Mouse (Mus musculus) right cerebral cortex, adult 18-20 months (tissue): ENCODE results near the gene Zfand6.

ENCODE experiments used
- DNase-seq: peaks from one replicate; pipeline ENCODE4 v3.0.0; 2022; ENCODE audit warnings: mixed read lengths

Zfand6 gene

DNA sequence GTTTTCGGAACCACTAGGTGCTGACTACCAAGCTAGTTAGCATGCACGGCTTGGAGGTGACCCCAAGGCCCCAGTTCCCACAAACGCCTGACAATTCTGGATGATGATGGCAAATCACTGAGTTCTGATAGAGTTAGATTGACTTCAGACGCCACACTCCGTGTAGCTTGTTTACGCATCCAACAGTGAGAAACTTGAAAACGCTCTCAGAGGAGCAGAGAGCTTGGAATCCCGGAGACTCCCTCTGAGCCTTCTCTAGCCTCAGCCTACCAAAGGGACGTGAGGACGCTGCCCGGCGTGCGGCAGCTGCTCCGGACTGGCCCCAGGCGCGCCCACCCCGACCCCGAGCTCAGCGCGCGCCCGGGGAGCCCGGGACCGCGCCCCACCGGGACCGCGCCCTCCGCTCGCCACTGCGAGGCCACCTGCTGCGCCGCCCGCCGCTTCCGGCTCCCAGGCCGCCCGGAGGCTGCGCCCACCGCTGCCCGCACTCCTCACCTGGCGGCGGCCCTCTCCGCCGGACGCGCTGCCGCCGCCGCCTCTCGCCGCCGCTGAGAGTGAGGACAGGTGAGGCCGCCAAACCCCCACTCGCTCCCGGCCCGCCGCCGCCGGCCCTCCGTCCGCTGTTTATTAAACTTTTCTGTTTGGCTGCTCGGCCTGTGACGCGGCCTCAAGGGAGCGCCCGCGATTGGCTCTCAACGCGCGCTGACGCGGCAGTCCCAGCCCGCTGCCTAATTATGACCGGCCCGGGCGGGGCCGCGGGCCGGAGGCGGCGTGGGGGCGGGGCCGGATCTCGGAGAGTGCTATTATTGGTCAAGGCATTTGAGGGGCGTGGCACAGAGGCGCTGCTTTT, at the start of gene Zfand6:
Gene Zfand6, minus strand, starts transcription at position 709 of the 850 bp plus-strand sequence.
- peak; percentile 99 for DNase-seq

GRCm38 (mm10) chr7:84736803-84737202, 47.0 kb upstream of the Zfand6 start:
- DNase-seq = no peak

- no peak for DNase-seq
Observed at GRCm38 (mm10) chr7:84733038-84733437, 43.3 kb upstream of the Zfand6 start.

- no peak for DNase-seq
Observed at GRCm38 (mm10) chr7:84732052-84732451, 42.3 kb upstream of the Zfand6 start.

DNA sequence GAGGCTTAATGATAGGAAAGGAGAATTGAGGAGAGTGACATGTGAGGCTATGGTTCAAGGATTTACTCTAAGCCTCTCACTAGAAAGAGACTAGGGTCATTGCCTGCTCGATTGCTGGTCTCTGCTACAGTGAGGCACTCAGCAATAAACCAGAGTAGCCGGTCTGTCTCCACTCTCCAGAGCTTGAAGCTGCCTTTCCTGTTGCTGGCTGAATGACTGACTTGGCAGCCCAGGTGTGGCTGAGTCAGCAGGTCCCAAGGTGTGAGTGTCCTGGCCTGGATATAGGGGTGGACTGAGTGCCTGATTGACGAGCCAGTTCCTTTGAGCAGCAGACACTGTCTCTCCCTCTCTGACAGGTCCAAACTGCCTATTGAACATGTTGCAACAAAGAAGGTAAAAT, 41.3 kb upstream of the Zfand6 start:
- no peak for DNase-seq

DNA sequence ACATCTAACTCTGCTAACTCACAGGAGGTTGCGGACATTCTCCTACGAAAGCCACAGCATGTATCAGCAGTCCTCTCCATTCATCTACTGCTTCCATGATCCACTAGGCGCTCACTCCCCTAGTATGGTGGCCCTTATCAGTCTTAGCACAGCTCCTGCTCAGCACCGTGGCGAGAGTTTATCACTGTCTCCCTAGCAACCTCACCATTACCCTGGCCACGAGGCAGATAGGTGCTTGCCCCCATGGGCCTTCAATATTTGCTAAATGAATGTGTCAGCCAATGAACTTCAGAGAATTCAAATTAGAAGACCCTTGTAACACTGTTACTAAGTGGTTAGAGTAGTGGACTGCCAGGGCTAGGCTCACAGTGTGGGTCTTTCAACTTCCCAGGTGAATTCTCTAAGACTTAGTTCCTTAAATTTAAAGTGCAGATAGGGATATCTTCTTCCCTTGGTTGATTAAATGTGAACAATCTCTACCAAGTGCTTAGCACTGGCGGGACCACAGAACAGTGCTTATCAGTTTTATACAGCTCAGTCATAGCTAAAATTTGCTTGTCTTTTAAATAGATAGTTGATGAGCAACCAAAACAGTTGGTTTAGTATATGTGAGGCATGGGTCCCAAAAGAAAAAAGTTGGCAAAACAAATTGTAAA, 33.2 kb upstream of the Zfand6 start:
- DNase-seq = no peak

DNA sequence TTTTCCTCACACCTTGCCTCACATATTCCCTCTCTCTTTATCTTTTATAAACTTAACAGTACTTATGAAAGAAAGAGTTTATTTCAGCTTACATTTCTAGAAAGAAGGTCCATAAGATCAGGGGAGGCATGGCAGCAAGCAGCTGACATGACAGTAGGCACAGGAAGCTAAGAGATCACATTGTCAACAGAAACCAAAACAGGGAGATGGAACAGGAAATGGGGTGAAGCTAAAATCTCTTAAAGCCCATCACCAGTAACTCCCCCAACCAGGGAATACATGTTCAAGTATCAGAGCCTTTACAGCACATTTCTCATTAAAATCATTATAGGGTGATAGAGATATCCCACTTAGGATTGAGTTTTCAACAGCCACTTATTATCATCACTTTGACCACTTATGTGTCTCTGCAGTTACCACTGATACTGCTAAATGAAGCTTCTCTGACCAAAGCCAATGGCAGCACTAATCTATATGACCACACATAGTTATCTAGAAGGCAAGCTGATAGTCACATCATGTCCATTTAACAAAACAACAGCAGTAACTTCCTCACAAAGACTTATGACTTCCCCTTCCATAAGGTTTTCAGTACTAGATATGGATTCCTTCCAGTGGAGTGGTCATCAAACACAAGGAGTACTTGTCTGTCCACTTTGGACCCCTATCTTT, 20.7 kb upstream of the Zfand6 start:
- DNase-seq = no peak

GRCm38 (mm10) chr7:84706877-84707276, 17.1 kb upstream of the Zfand6 start:
- no peak for DNase-seq

GRCm38 (mm10) chr7:84690101-84690509, 346 bp upstream of the Zfand6 start:
- DNase-seq = no peak

DNA sequence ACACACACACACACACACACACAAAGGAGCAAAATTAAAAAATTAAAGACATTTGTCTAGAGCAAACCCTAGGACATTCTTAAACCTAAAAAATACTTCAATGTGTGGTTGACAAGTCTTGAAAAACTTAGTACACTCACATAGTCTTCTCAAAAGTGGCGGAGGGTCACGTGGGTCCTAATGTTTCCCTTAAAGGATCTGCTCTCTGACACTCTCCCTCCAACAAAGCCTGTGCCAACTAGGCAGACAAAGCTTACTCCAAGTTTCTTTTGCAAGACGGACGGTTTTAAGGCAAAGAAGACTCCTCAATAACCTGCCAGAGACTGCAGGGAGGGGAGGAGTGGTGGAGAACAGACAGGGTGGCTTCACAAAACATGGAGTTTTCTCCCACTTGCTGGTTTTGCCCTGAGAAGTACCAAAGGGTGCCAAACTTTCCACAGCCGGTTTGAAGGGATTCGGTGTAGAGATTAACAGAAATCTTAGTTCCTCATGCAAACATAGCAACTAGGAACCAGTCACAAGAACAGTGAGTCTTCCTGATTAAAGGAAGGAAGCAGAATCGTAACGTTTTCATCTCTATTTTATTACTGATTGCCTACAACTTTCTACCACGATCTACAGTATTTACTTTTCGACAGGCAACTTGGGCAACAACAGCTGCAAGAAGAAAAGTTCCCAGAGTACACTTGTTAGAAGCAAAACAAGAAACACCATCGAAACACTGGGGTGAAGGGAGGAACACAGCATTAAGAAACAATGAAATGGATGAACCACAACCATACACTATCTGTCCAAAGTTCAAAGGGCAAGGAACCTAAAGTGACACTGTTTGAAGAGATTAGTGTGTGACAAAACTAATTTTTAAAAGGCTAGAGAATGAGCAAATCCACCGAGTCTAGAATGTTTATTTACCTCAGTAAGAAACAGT, 1.8 kb downstream of the Zfand6 start:
- DNase-seq = no peak

- DNase-seq = no peak
Observed at GRCm38 (mm10) chr7:84686380-84686779, 3.4 kb downstream of the Zfand6 start.

DNA sequence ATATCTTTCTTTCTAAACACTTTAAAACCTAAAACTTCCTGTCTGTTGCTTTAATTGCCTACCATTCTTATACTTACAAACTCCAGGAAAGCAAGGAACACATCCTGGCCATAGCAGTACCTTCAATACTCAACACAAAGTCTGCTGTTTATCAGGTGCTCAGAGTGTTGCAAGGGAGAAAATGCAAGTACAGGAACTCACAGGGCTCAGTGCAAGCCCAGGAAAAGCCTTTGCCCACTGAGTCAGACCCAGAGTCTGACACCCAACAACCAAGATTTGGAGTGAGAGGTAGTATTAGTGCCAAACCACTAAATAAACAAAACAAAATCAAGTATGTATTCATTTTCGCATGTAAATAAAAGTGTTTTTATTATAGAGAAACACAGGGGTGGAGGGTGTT, 5.1 kb downstream of the Zfand6 start:
- DNase-seq = no peak

DNA sequence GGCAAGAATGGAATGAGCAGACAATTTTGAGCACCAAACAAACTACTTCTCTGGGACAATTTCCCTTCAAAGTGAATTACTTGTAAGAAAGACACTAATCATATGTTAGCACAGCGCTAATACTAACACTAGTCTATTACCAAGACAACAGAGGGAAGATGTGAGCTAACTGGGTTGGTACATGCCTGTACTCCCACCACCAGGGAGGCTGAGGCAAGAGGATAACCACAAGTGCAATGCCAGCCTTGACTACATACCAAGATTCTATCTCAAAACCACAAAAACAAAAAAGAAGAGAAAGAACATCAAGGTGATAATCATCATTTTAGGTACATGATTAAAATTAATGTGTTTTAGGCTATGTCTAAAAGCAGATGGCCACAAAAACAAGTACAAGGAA, 8.2 kb downstream of the Zfand6 start:
- DNase-seq = no peak

- no peak for DNase-seq
Observed at GRCm38 (mm10) chr7:84680931-84681330, 8.8 kb downstream of the Zfand6 start.

DNA sequence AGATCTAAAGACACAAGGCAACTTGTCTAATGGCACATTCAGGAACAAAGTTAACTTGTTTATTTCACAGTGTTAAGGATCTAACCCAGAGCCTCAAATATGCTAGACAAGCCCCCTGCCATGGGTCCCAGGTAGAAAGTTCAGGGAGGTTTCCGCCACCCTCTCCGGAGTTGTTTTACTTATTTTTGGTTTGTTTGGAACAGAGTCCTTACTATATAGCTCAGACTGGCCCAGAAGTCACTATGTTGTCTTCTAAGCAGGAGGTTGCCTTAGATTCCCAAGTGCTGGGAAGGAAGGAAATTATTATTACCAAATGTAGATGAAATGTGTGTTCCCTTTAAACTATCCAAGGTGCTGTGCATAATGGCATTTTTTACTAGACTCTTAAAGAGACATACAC, 9.7 kb downstream of the Zfand6 start:
- no peak for DNase-seq

DNA sequence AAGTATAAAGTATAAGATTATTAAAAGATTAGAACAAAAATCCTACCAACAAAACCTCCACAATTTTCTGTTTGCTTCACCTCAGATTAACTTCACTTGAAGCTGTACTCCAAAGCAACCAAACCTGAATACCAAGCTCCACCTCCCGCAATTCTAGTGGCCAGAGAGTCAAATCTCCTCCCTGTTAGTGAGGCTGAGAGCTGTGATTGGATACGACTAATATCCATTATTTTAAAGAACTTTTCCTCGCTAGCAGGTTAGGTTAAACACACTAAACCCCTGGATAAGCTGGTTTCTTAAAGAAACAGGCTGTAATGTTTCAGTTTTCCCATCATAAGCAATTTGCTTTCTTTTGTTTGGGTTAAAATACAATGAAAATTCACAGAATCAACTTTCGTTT, 10.5 kb downstream of the Zfand6 start:
- peak; percentile 86 for DNase-seq

DNA sequence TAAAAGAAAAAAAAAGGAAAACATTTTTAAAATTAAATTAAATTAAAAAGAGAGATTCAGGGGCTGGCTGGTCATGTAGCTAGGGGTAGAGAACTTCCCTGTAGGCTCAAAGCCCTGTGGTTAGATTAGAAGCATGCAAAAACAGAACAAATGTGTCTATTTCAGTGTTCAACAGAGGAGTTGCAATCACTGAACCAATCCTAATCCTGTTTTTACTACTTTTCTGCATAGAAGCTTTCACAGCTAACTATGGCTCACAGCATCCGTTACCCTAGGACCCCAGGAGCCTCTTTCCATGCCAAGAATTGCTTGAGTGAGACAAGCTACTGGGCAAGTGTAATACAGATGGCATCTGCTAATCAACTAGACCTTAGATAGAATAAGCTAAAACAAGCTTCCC, 16.7 kb downstream of the Zfand6 start:
- no peak for DNase-seq

DNA sequence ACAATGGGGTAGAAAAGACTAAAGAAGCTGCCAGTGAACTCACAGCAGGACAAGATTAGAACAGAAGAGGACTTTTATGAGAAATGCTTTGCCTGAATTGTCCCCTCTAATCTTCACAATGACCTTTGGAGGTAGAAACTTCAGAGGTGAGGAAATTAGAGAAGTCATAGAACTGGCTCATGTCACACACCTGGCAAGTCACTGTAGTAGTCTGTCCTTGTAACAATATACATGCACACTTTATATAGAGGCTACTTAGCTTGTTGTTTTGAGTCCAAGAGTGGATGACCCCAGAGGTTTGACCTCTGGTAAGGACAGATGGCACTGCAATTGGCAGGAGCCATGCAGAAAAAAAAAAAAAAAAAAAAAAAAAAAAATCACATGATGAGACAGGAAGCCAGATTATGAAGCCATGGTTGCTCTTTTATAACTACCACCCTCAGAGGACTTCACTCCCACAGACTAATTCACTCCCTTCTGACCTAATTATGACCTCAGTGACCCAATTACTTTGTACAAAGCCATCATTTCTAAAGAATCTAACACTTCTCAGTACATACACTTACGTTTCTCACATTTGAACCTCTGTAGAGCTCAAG, 20.1 kb downstream of the Zfand6 start:
- DNase-seq = no peak

DNA sequence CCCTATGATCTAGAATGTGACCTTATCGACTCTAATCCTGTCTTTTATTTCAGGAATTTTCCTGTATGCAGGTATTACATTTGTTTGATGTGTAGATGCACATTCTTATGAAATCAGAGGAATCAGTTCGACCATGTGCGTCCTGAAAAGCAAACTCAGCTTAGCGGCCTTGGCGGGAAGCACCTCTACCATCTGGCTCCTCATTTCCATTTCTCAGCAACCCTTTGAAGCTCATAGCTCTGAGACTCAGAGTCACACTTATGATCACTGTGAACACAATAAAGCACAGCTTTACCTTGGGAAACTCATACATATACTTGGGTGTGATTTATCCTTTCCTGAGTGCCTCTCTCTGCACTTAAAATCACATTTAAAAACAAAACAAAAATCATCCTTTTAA, 21.8 kb downstream of the Zfand6 start:
- DNase-seq = no peak

GRCm38 (mm10) chr7:84652740-84653139, 37.0 kb downstream of the Zfand6 start:
- DNase-seq = no peak

GRCm38 (mm10) chr7:84651987-84652321, 37.8 kb downstream of the Zfand6 start:
- DNase-seq = no peak

- DNase-seq = no peak
Observed at GRCm38 (mm10) chr7:84651303-84651986, 38.3 kb downstream of the Zfand6 start.
